Mouse (Mus musculus): ENCODE results near the gene Chd3. TPM values are rescaled to one million over a fixed set of nuclear protein-coding genes. Genes with fewer than 3 reads are reported as not detected.

Gene Chd3
- polyA plus RNA-seq, 2 experiments, result 97.8 to 425 TPM

GRCm38 (mm10) chr11:69382478-69383105 is 13.4 kb upstream of the Chd3 start:
- Histone ChIP-seq H3K9ac (ENCODE audit: low read depth, low read length, severe bottlenecking) (no peak overlapping the region), H3K4me3 (replicated peaks; ENCODE audit: low read length) (no peak overlapping the region), H3K4me1 (ENCODE audit: control insufficient read depth, insufficient read depth, low read length) (no peaks in the 10 kb centered on the region; the same call in 1 of the 2 replicates), H3K27me3 (ENCODE audit: control insufficient read depth, insufficient read depth, low read length) (no peaks in the 10 kb centered on the region), H3K36me3 (ENCODE audit: control insufficient read depth, insufficient read depth, low read length) (peaks cover 10% of the 10 kb centered on the region; the same call in 1 of the 2 replicates), H3K9me3 (ENCODE audit: control insufficient read depth, low read length) (no peaks in the 10 kb centered on the region), H3K27ac (replicated peaks; ENCODE audit: low read depth, low read length) (no peak overlapping the region), H3K4me2 (replicated peaks; ENCODE audit: low read depth, low read length, severe bottlenecking) (no peak overlapping the region)
- DNase-seq (ENCODE audit: low spot score) (peak; percentile 11), ATAC-seq (ENCODE audit: low FRiP score, low read depth) (peak; percentile 34; the same call in 1 of the 2 replicates)
- TF ChIP-seq POLR2A (IDR thresholded peaks at IDR 0.05; ENCODE audit: borderline replicate concordance, extremely low read depth, insufficient read depth, insufficient read length), result no peak
- 67% methylated on average over 10 of the region's 10 CpGs for WGBS

- Histone ChIP-seq H3K4me2 (replicated peaks; ENCODE audit: low read depth, low read length, severe bottlenecking) (no peak overlapping the region), H3K27ac (replicated peaks; ENCODE audit: low read depth, low read length) (no peak overlapping the region), H3K36me3 (ENCODE audit: control insufficient read depth, insufficient read depth, low read length) (peaks cover 16% of the 10 kb centered on the region; the same call in 1 of the 2 replicates), H3K4me1 (ENCODE audit: control insufficient read depth, insufficient read depth, low read length) (no peaks in the 10 kb centered on the region; the same call in 1 of the 2 replicates), H3K9ac (ENCODE audit: low read depth, low read length, severe bottlenecking) (no peak overlapping the region), H3K27me3 (ENCODE audit: control insufficient read depth, insufficient read depth, low read length) (no peaks in the 10 kb centered on the region), H3K4me3 (replicated peaks; ENCODE audit: low read length) (no peak overlapping the region), H3K9me3 (ENCODE audit: control insufficient read depth, low read length) (no peaks in the 10 kb centered on the region)
- WGBS, result 77% methylated on average over 6 of the region's 6 CpGs
- TF ChIP-seq POLR2A (IDR thresholded peaks at IDR 0.05; ENCODE audit: borderline replicate concordance, extremely low read depth, insufficient read depth, insufficient read length), result no peak
- ATAC-seq (ENCODE audit: low FRiP score, low read depth) (no peak), DNase-seq (ENCODE audit: low spot score) (no peak)
Observed at GRCm38 (mm10) chr11:69381356-69381755, 12.2 kb upstream of the Chd3 start.

- Histone ChIP-seq H3K9ac (ENCODE audit: low read depth, low read length, severe bottlenecking) (no peak overlapping the region), H3K4me1 (ENCODE audit: control insufficient read depth, insufficient read depth, low read length) (no peaks in the 10 kb centered on the region; the same call in 1 of the 2 replicates), H3K9me3 (ENCODE audit: control insufficient read depth, low read length) (no peaks in the 10 kb centered on the region), H3K27me3 (ENCODE audit: control insufficient read depth, insufficient read depth, low read length) (no peaks in the 10 kb centered on the region), H3K27ac (replicated peaks; ENCODE audit: low read depth, low read length) (no peak overlapping the region), H3K4me2 (replicated peaks; ENCODE audit: low read depth, low read length, severe bottlenecking) (no peak overlapping the region), H3K4me3 (replicated peaks; ENCODE audit: low read length) (no peak overlapping the region), H3K36me3 (ENCODE audit: control insufficient read depth, insufficient read depth, low read length) (peaks cover 21% of the 10 kb centered on the region; the same call in 1 of the 2 replicates)
- 78% methylated on average over 3 of the region's 3 CpGs for WGBS
- DNase-seq (ENCODE audit: low spot score), result no peak
- TF ChIP-seq POLR2A (IDR thresholded peaks at IDR 0.05; ENCODE audit: borderline replicate concordance, extremely low read depth, insufficient read depth, insufficient read length), result no peak
- ATAC-seq (ENCODE audit: low FRiP score, low read depth), result no peak
Observed at GRCm38 (mm10) chr11:69379600-69379999, 10.4 kb upstream of the Chd3 start.

GRCm38 (mm10) chr11:69377766-69378165 is 8.6 kb upstream of the Chd3 start:
- WGBS, result 82% methylated on average over 3 of the region's 3 CpGs
- Histone ChIP-seq H3K27ac (replicated peaks; ENCODE audit: low read depth, low read length) (no peak overlapping the region), H3K4me2 (replicated peaks; ENCODE audit: low read depth, low read length, severe bottlenecking) (no peak overlapping the region), H3K4me3 (replicated peaks; ENCODE audit: low read length) (no peak overlapping the region), H3K27me3 (ENCODE audit: control insufficient read depth, insufficient read depth, low read length) (no peaks in the 10 kb centered on the region), H3K36me3 (ENCODE audit: control insufficient read depth, insufficient read depth, low read length) (peaks cover 39% of the 10 kb centered on the region), H3K9me3 (ENCODE audit: control insufficient read depth, low read length) (no peaks in the 10 kb centered on the region), H3K4me1 (ENCODE audit: control insufficient read depth, insufficient read depth, low read length) (no peaks in the 10 kb centered on the region; the same call in 1 of the 2 replicates), H3K9ac (ENCODE audit: low read depth, low read length, severe bottlenecking) (no peak overlapping the region)
- DNase-seq (ENCODE audit: low spot score), result no peak
- TF ChIP-seq POLR2A (IDR thresholded peaks at IDR 0.05; ENCODE audit: borderline replicate concordance, extremely low read depth, insufficient read depth, insufficient read length), result no peak
- ATAC-seq (ENCODE audit: low FRiP score, low read depth), result no peak

- Histone ChIP-seq H3K27ac (replicated peaks; ENCODE audit: low read depth, low read length) (no peak overlapping the region), H3K4me2 (replicated peaks; ENCODE audit: low read depth, low read length, severe bottlenecking) (no peak overlapping the region), H3K36me3 (ENCODE audit: control insufficient read depth, insufficient read depth, low read length) (peaks cover 37% of the 10 kb centered on the region), H3K4me3 (replicated peaks; ENCODE audit: low read length) (no peak overlapping the region), H3K27me3 (ENCODE audit: control insufficient read depth, insufficient read depth, low read length) (no peaks in the 10 kb centered on the region), H3K4me1 (ENCODE audit: control insufficient read depth, insufficient read depth, low read length) (peaks cover 18% of the 10 kb centered on the region), H3K9me3 (ENCODE audit: control insufficient read depth, low read length) (no peaks in the 10 kb centered on the region), H3K9ac (ENCODE audit: low read depth, low read length, severe bottlenecking) (no peak overlapping the region)
- TF ChIP-seq POLR2A (IDR thresholded peaks at IDR 0.05; ENCODE audit: borderline replicate concordance, extremely low read depth, insufficient read depth, insufficient read length), result no peak
- WGBS, result 89% methylated on average over 4 of the region's 4 CpGs
- DNase-seq (ENCODE audit: low spot score) (no peak), ATAC-seq (ENCODE audit: low FRiP score, low read depth) (no peak)
Observed at GRCm38 (mm10) chr11:69375646-69376045, 6.4 kb upstream of the Chd3 start.
